Mouse (Mus musculus): ENCODE measurements at regions not wholly inside any gene's neighbourhood (a gene's known extent, or its start where the extent isn't known, plus 50 kb on each side); places are given as distances from the start of the nearest gene placed in this dataset.
A peak's percentile ranks its signal among the peaks of the same experiment; 100 is the strongest.

DNA sequence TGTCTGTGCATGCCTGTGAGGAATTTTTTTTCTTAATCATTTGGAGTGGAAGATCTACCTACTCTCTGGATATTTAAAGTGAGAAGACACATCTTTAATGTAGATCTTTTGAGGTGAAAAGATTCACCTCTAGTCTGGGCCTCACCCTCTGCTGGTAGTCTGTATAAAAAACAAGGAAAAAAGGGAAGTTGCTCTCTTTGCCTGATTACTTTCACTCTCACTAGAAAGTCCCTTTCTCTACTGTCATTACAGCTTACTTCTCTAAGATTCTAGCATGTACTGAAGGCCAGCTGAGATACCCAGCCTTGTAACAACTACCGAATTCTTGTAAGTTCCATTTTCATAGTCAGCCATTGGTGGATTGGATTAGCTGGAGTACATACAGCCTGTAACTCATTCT, 3791.9 kb downstream of the 9330182O14Rik start:
- no peaks in the 10 kb centered on the region for H3K4me1 ChIP-seq (ENCODE audit: control insufficient read depth, insufficient read depth, low read length)
- no peak overlapping the region for H3K9ac ChIP-seq (ENCODE audit: low read depth, low read length)
- no peaks in the 10 kb centered on the region for H3K36me3 ChIP-seq (ENCODE audit: control insufficient read depth, insufficient read depth, low read length)
- no peaks in the 10 kb centered on the region for H3K27me3 ChIP-seq (replicated peaks; ENCODE audit: control insufficient read depth, insufficient read depth, low read length)
- no peak for ATAC-seq (ENCODE audit: low read depth)
- no peak overlapping the region for H3K27ac ChIP-seq (replicated peaks; ENCODE audit: low read depth, low read length)
- H3K9me3 ChIP-seq (ENCODE audit: control insufficient read depth, low read length), result no peaks in the 10 kb centered on the region
- WGBS, result 94% methylated on average over 1 of the region's 1 CpGs
- no peak overlapping the region for H3K4me3 ChIP-seq (ENCODE audit: low read depth, low read length)
- DNase-seq (ENCODE audit: low spot score), result no peak
- no peak overlapping the region for H3K4me2 ChIP-seq (ENCODE audit: low read depth, low read length)

- Histone ChIP-seq H3K9me3 (ENCODE audit: control insufficient read depth, low read length) (no peaks in the 10 kb centered on the region), H3K4me2 (ENCODE audit: low read depth, low read length) (no peak overlapping the region), H3K36me3 (ENCODE audit: control insufficient read depth, insufficient read depth, low read length) (no peaks in the 10 kb centered on the region), H3K27ac (replicated peaks; ENCODE audit: low read depth, low read length) (no peak overlapping the region), H3K4me3 (ENCODE audit: low read depth, low read length) (no peak overlapping the region), H3K9ac (ENCODE audit: low read depth, low read length) (no peak overlapping the region), H3K27me3 (replicated peaks; ENCODE audit: control insufficient read depth, insufficient read depth, low read length) (no peaks in the 10 kb centered on the region), H3K4me1 (ENCODE audit: control insufficient read depth, insufficient read depth, low read length) (no peaks in the 10 kb centered on the region)
- no peak for ATAC-seq (ENCODE audit: low read depth)
- no peak for DNase-seq (ENCODE audit: low spot score)
- 83% methylated on average over 1 of the region's 1 CpGs for WGBS
Measured at GRCm38 (mm10) chr15:43933608-43934007, 3799.4 kb downstream of the 9330182O14Rik start.

DNA sequence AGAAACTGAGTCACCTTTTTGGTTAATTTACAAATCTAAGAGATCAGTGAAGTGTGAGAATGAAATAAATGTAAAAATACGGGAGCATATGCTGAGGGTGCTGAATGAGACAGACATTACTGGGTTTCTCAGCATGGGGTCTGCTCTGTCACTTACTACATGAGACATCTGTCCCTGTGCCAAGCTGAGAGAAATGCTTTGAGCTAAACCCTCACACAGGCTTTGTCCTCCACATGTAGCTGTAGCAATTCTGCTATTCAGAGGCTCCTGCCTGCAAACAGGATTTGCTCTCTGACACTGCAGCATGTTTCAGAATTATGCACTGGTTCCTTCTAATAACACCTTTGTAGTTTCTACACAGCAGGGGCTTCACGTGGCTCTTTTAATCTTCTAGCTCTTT, 3806.3 kb downstream of the 9330182O14Rik start:
- Histone ChIP-seq H3K27me3 (replicated peaks; ENCODE audit: control insufficient read depth, insufficient read depth, low read length) (no peaks in the 10 kb centered on the region), H3K36me3 (ENCODE audit: control insufficient read depth, insufficient read depth, low read length) (no peaks in the 10 kb centered on the region), H3K4me3 (ENCODE audit: low read depth, low read length) (no peak overlapping the region), H3K4me2 (ENCODE audit: low read depth, low read length) (no peak overlapping the region), H3K4me1 (ENCODE audit: control insufficient read depth, insufficient read depth, low read length) (no peaks in the 10 kb centered on the region), H3K27ac (replicated peaks; ENCODE audit: low read depth, low read length) (no peak overlapping the region), H3K9ac (ENCODE audit: low read depth, low read length) (no peak overlapping the region), H3K9me3 (ENCODE audit: control insufficient read depth, low read length) (no peaks in the 10 kb centered on the region)
- WGBS, result 57% methylated on average over 2 of the region's 2 CpGs
- ATAC-seq (ENCODE audit: low read depth), result no peak
- peak; percentile 48 for DNase-seq (ENCODE audit: low spot score)

- Histone ChIP-seq H3K4me3 (ENCODE audit: low read depth, low read length) (no peak overlapping the region), H3K9ac (ENCODE audit: low read depth, low read length) (no peak overlapping the region), H3K4me1 (ENCODE audit: control insufficient read depth, insufficient read depth, low read length) (no peaks in the 10 kb centered on the region), H3K4me2 (ENCODE audit: low read depth, low read length) (no peak overlapping the region), H3K36me3 (ENCODE audit: control insufficient read depth, insufficient read depth, low read length) (no peaks in the 10 kb centered on the region), H3K9me3 (ENCODE audit: control insufficient read depth, low read length) (no peaks in the 10 kb centered on the region), H3K27me3 (replicated peaks; ENCODE audit: control insufficient read depth, insufficient read depth, low read length) (no peaks in the 10 kb centered on the region), H3K27ac (replicated peaks; ENCODE audit: low read depth, low read length) (no peak overlapping the region)
- ATAC-seq (ENCODE audit: low read depth) (no peak), DNase-seq (ENCODE audit: low spot score) (no peak)
- 86% methylated on average over 4 of the region's 4 CpGs for WGBS
Measured at GRCm38 (mm10) chr15:43940905-43941304, 3806.7 kb downstream of the 9330182O14Rik start.

- H3K4me3 ChIP-seq (ENCODE audit: low read depth, low read length), result no peak overlapping the region
- H3K4me2 ChIP-seq (ENCODE audit: low read depth, low read length), result no peak overlapping the region
- DNase-seq (ENCODE audit: low spot score), result peak; percentile 6
- H3K4me1 ChIP-seq (ENCODE audit: control insufficient read depth, insufficient read depth, low read length), result no peaks in the 10 kb centered on the region
- H3K27me3 ChIP-seq (replicated peaks; ENCODE audit: control insufficient read depth, insufficient read depth, low read length), result no peaks in the 10 kb centered on the region
- H3K9me3 ChIP-seq (ENCODE audit: control insufficient read depth, low read length), result no peaks in the 10 kb centered on the region
- H3K9ac ChIP-seq (ENCODE audit: low read depth, low read length), result no peak overlapping the region
- H3K27ac ChIP-seq (replicated peaks; ENCODE audit: low read depth, low read length), result no peak overlapping the region
- 46% methylated on average over 2 of the region's 2 CpGs for WGBS
- H3K36me3 ChIP-seq (ENCODE audit: control insufficient read depth, insufficient read depth, low read length), result no peaks in the 10 kb centered on the region
- peak; percentile 33; the same call in 1 of the 2 replicates for ATAC-seq (ENCODE audit: low read depth)
Measured at GRCm38 (mm10) chr15:43942002-43942660, 3808.0 kb downstream of the 9330182O14Rik start.

GRCm38 (mm10) chr15:43984991-43985390, 3850.8 kb downstream of the 9330182O14Rik start:
- Histone ChIP-seq H3K9me3 (ENCODE audit: control insufficient read depth, low read length) (no peaks in the 10 kb centered on the region), H3K27ac (replicated peaks; ENCODE audit: low read depth, low read length) (no peak overlapping the region), H3K4me3 (ENCODE audit: low read depth, low read length) (no peak overlapping the region), H3K27me3 (replicated peaks; ENCODE audit: control insufficient read depth, insufficient read depth, low read length) (no peaks in the 10 kb centered on the region), H3K4me2 (ENCODE audit: low read depth, low read length) (no peak overlapping the region), H3K9ac (ENCODE audit: low read depth, low read length) (no peak overlapping the region), H3K36me3 (ENCODE audit: control insufficient read depth, insufficient read depth, low read length) (no peaks in the 10 kb centered on the region), H3K4me1 (ENCODE audit: control insufficient read depth, insufficient read depth, low read length) (no peaks in the 10 kb centered on the region)
- ATAC-seq (ENCODE audit: low read depth), result no peak
- DNase-seq (ENCODE audit: low spot score), result peak; percentile 2

DNA sequence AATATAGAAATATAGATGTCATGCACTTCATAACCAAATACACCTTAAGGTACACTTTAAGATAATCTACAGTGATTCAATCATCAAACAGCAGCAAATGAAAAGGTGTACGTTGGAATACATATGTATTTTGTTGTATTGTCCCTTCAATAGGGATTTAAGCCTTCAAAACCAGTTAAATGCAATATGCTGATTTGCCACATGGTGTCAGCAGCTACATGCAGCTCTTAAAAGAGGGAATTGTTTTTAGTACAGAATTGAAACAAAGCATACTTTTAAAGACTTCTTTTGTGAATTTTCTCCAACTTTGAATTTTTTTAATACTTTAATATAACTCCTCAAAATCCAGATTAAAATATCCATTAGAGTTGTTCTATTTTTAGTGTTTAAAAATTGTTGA, 3857.1 kb downstream of the 9330182O14Rik start:
- DNase-seq (ENCODE audit: low spot score) (peak; percentile 50), ATAC-seq (ENCODE audit: low read depth) (no peak)
- no peaks in the 10 kb centered on the region for H3K36me3 ChIP-seq (ENCODE audit: control insufficient read depth, insufficient read depth, low read length)
- H3K4me3 ChIP-seq (ENCODE audit: low read depth, low read length), result no peak overlapping the region
- no peaks in the 10 kb centered on the region for H3K4me1 ChIP-seq (ENCODE audit: control insufficient read depth, insufficient read depth, low read length)
- H3K27me3 ChIP-seq (replicated peaks; ENCODE audit: control insufficient read depth, insufficient read depth, low read length), result no peaks in the 10 kb centered on the region
- no peak overlapping the region for H3K9ac ChIP-seq (ENCODE audit: low read depth, low read length)
- H3K9me3 ChIP-seq (ENCODE audit: control insufficient read depth, low read length), result no peaks in the 10 kb centered on the region
- no peak overlapping the region for H3K27ac ChIP-seq (replicated peaks; ENCODE audit: low read depth, low read length)
- no peak overlapping the region for H3K4me2 ChIP-seq (ENCODE audit: low read depth, low read length)
- WGBS, result 19% methylated on average over 1 of the region's 1 CpGs

GRCm38 (mm10) chr15:43992936-43993335, 3858.8 kb downstream of the 9330182O14Rik start:
- DNase-seq (ENCODE audit: low spot score), result no peak
- ATAC-seq (ENCODE audit: low read depth), result no peak
- Histone ChIP-seq H3K9ac (ENCODE audit: low read depth, low read length) (no peak overlapping the region), H3K27ac (replicated peaks; ENCODE audit: low read depth, low read length) (no peak overlapping the region), H3K36me3 (ENCODE audit: control insufficient read depth, insufficient read depth, low read length) (no peaks in the 10 kb centered on the region), H3K4me2 (ENCODE audit: low read depth, low read length) (no peak overlapping the region), H3K27me3 (replicated peaks; ENCODE audit: control insufficient read depth, insufficient read depth, low read length) (no peaks in the 10 kb centered on the region), H3K4me1 (ENCODE audit: control insufficient read depth, insufficient read depth, low read length) (no peaks in the 10 kb centered on the region), H3K9me3 (ENCODE audit: control insufficient read depth, low read length) (no peaks in the 10 kb centered on the region), H3K4me3 (ENCODE audit: low read depth, low read length) (no peak overlapping the region)

GRCm38 (mm10) chr15:44026468-44027028, 3892.4 kb downstream of the 9330182O14Rik start:
- no peak overlapping the region for H3K27ac ChIP-seq (replicated peaks; ENCODE audit: low read depth, low read length)
- no peaks in the 10 kb centered on the region for H3K36me3 ChIP-seq (ENCODE audit: control insufficient read depth, insufficient read depth, low read length)
- no peak overlapping the region for H3K4me3 ChIP-seq (ENCODE audit: low read depth, low read length)
- ATAC-seq (ENCODE audit: low read depth) (no peak), DNase-seq (ENCODE audit: low spot score) (no peak)
- H3K4me2 ChIP-seq (ENCODE audit: low read depth, low read length), result no peak overlapping the region
- WGBS, result 50% methylated on average over 6 of the region's 6 CpGs
- H3K27me3 ChIP-seq (replicated peaks; ENCODE audit: control insufficient read depth, insufficient read depth, low read length), result no peaks in the 10 kb centered on the region
- H3K9ac ChIP-seq (ENCODE audit: low read depth, low read length), result no peak overlapping the region
- H3K4me1 ChIP-seq (ENCODE audit: control insufficient read depth, insufficient read depth, low read length), result no peaks in the 10 kb centered on the region
- H3K9me3 ChIP-seq (ENCODE audit: control insufficient read depth, low read length), result no peaks in the 10 kb centered on the region

All from embryonic facial prominence, embryonic 14.5 days (tissue).